Mouse (Mus musculus): ENCODE results near the gene Acmsd.

DNA sequence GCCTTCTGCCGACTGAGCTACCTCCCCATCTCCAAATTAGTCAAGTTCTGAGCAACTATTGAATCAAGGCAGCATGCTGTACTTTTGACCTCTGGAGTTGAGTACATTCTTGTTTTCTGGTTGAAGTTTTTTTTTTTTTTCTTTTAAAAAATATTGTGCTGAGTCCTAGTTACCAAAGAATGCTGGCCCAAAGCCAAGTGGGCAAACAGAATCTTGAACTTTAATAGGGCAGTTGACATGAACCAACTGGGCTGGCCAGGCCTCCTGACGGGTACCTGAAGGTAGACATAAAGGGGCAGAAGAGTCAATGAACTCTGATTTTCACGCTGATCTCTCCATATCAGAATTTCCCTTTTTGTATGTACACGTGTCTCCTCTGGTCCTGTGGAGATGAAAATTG is at the start of gene Acmsd:
- TF ChIP-seq POLR2A (IDR thresholded peaks at IDR 0.05; ENCODE audit: control insufficient read depth, low read depth, low read length) (no peak), CTCF (IDR thresholded peaks at IDR 0.05; ENCODE audit: control insufficient read depth, insufficient read depth, insufficient replicate concordance, low read depth, low read length) (no peak)

Measured in testis, adult 2 months (tissue).